Mouse (Mus musculus): ENCODE data around the gene Mgat3. TPM values are rescaled to one million over a fixed set of nuclear protein-coding genes. Genes with fewer than 3 reads are reported as not detected.
A peak's percentile ranks its signal among the peaks of the same experiment; 100 is the strongest.

Mgat3 gene
- polyA plus RNA-seq, 1 experiment from 2014 or later: 12.2 TPM

GRCm38 (mm10) chr15:80248596-80248995 is 75.1 kb downstream of the Mgat3 start:
- Histone ChIP-seq H3K4me2 (replicated peaks; ENCODE audit: low read depth) (no peak overlapping the region), H3K4me1 (replicated peaks; ENCODE audit: control insufficient read depth, insufficient read depth, low read length) (peaks cover 14% of the 10 kb centered on the region), H3K27ac (ENCODE audit: low read depth, low read length) (peak overlapping the region; percentile 11), H3K36me3 (ENCODE audit: control insufficient read depth, insufficient read depth) (peaks cover 69% of the 10 kb centered on the region), H3K4me3 (ENCODE audit: low read depth, low read length) (no peak overlapping the region), H3K9ac (ENCODE audit: low read depth, low read length) (no peak overlapping the region), H3K9me3 (ENCODE audit: control insufficient read depth) (no peaks in the 10 kb centered on the region), H3K27me3 (replicated peaks; ENCODE audit: control insufficient read depth, insufficient read depth, low read length) (no peaks in the 10 kb centered on the region)
- 56% methylated on average over 1 of the region's 1 CpGs for WGBS
- no peak for ATAC-seq
- no peak for TF ChIP-seq CTCF (IDR thresholded peaks at IDR 0.05; ENCODE audit: low read depth)

GRCm38 (mm10) chr15:80249672-80250071 is 76.2 kb downstream of the Mgat3 start:
- Histone ChIP-seq H3K9ac (ENCODE audit: low read depth, low read length) (no peak overlapping the region), H3K27ac (ENCODE audit: low read depth, low read length) (peak overlapping the region; percentile 81; the same call in 1 of the 2 replicates), H3K27me3 (replicated peaks; ENCODE audit: control insufficient read depth, insufficient read depth, low read length) (no peaks in the 10 kb centered on the region), H3K4me2 (replicated peaks; ENCODE audit: low read depth) (no peak overlapping the region), H3K4me1 (replicated peaks; ENCODE audit: control insufficient read depth, insufficient read depth, low read length) (peaks cover 18% of the 10 kb centered on the region), H3K4me3 (ENCODE audit: low read depth, low read length) (no peak overlapping the region), H3K9me3 (ENCODE audit: control insufficient read depth) (no peaks in the 10 kb centered on the region), H3K36me3 (ENCODE audit: control insufficient read depth, insufficient read depth) (peaks cover 63% of the 10 kb centered on the region)
- no peak for TF ChIP-seq CTCF (IDR thresholded peaks at IDR 0.05; ENCODE audit: low read depth)
- ATAC-seq: no peak
- WGBS: 74% methylated on average over 10 of the region's 10 CpGs

DNA sequence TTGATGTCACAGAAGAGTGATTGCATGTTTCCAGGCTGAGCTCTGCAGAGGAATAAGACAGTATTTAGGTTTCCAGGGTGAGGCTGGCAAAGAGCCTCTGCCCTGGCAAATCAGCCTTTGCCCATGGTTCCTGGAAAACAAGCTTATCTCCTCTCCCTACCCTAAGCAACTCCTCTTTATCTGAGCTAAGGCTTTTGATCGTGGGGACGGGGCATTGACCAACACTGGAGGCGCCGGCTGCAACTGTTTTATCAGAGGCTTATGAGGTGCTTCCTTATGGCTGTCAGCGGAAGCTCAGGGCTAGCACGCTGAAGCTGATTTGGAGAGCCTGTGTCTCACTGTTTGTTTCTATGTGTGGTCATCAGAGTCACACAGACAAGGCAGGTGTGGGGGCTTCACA is 77.1 kb downstream of the Mgat3 start:
- Histone ChIP-seq H3K4me2 (replicated peaks; ENCODE audit: low read depth) (peak overlapping the region; percentile 4; the same call in 1 of the 2 replicates), H3K9ac (ENCODE audit: low read depth, low read length) (no peak overlapping the region), H3K9me3 (ENCODE audit: control insufficient read depth) (no peaks in the 10 kb centered on the region), H3K4me1 (replicated peaks; ENCODE audit: control insufficient read depth, insufficient read depth, low read length) (peaks cover 18% of the 10 kb centered on the region), H3K27me3 (replicated peaks; ENCODE audit: control insufficient read depth, insufficient read depth, low read length) (no peaks in the 10 kb centered on the region), H3K36me3 (ENCODE audit: control insufficient read depth, insufficient read depth) (peaks cover 57% of the 10 kb centered on the region), H3K4me3 (ENCODE audit: low read depth, low read length) (no peak overlapping the region), H3K27ac (ENCODE audit: low read depth, low read length) (peak overlapping the region; percentile 81)
- ATAC-seq: peak; percentile 22; the same call in 1 of the 2 replicates
- TF ChIP-seq CTCF (IDR thresholded peaks at IDR 0.05; ENCODE audit: low read depth): no peak
- WGBS: 29% methylated on average over 6 of the region's 6 CpGs

GRCm38 (mm10) chr15:80253530-80253929 is 80.0 kb downstream of the Mgat3 start:
- WGBS: 38% methylated on average over 2 of the region's 2 CpGs
- Histone ChIP-seq H3K9ac (ENCODE audit: low read depth, low read length) (no peak overlapping the region), H3K4me1 (replicated peaks; ENCODE audit: control insufficient read depth, insufficient read depth, low read length) (peaks cover 21% of the 10 kb centered on the region), H3K27me3 (replicated peaks; ENCODE audit: control insufficient read depth, insufficient read depth, low read length) (no peaks in the 10 kb centered on the region), H3K4me3 (ENCODE audit: low read depth, low read length) (no peak overlapping the region), H3K27ac (ENCODE audit: low read depth, low read length) (peak overlapping the region; percentile 100), H3K4me2 (replicated peaks; ENCODE audit: low read depth) (0 out of 2 replicates have a peak overlapping the region, but pooled peaks have one; percentile 96), H3K9me3 (ENCODE audit: control insufficient read depth) (no peaks in the 10 kb centered on the region), H3K36me3 (ENCODE audit: control insufficient read depth, insufficient read depth) (peaks cover 52% of the 10 kb centered on the region)
- no peak for ATAC-seq
- TF ChIP-seq CTCF (IDR thresholded peaks at IDR 0.05; ENCODE audit: low read depth): no peak

GRCm38 (mm10) chr15:80254207-80254606 is 80.7 kb downstream of the Mgat3 start:
- Histone ChIP-seq H3K4me1 (replicated peaks; ENCODE audit: control insufficient read depth, insufficient read depth, low read length) (peaks cover 21% of the 10 kb centered on the region), H3K36me3 (ENCODE audit: control insufficient read depth, insufficient read depth) (peaks cover 45% of the 10 kb centered on the region), H3K4me2 (replicated peaks; ENCODE audit: low read depth) (peak overlapping the region; percentile 96), H3K9ac (ENCODE audit: low read depth, low read length) (peak overlapping the region; percentile 100), H3K4me3 (ENCODE audit: low read depth, low read length) (peak overlapping the region; percentile 100), H3K9me3 (ENCODE audit: control insufficient read depth) (no peaks in the 10 kb centered on the region), H3K27ac (ENCODE audit: low read depth, low read length) (peak overlapping the region; percentile 100), H3K27me3 (replicated peaks; ENCODE audit: control insufficient read depth, insufficient read depth, low read length) (no peaks in the 10 kb centered on the region)
- no peak for ATAC-seq
- no peak for TF ChIP-seq CTCF (IDR thresholded peaks at IDR 0.05; ENCODE audit: low read depth)
- 19% methylated on average over 6 of the region's 6 CpGs for WGBS

- Histone ChIP-seq H3K4me3 (ENCODE audit: low read depth, low read length) (peak within 1 kb of the TSS; percentile 100), H3K4me1 (replicated peaks; ENCODE audit: control insufficient read depth, insufficient read depth, low read length) (peaks cover 21% of the 10 kb centered on the region), H3K36me3 (ENCODE audit: control insufficient read depth, insufficient read depth) (peaks cover 41% of the 10 kb centered on the region), H3K27ac (ENCODE audit: low read depth, low read length) (peak within 1 kb of the TSS; percentile 100), H3K27me3 (replicated peaks; ENCODE audit: control insufficient read depth, insufficient read depth, low read length) (no peaks in the 10 kb centered on the region), H3K4me2 (replicated peaks; ENCODE audit: low read depth) (peak within 1 kb of the TSS; percentile 96), H3K9ac (ENCODE audit: low read depth, low read length) (peak within 1 kb of the TSS; percentile 100), H3K9me3 (ENCODE audit: control insufficient read depth) (no peaks in the 10 kb centered on the region)
- ATAC-seq: peak; percentile 89
- TF ChIP-seq CTCF (IDR thresholded peaks at IDR 0.05; ENCODE audit: low read depth): no peak
- WGBS: under 1% methylated on average over 62 of the region's 62 CpGs
Observed at GRCm38 (mm10) chr15:80254847-80255645, 81.5 kb downstream of the Mgat3 start, which contains the start of gene Atf4. Atf4 (plus strand) TSS chr15:80255184.

All from intestine, postnatal 0 days (tissue).